Mouse (Mus musculus) E14TG2a.4 (cell line): ENCODE measurements around the gene Ripk3.
"Not testable (repeated sequence)": the region's sequence is repeated elsewhere in the genome, so short reads cannot be mapped to it uniquely, and the experiment has no call there.

Experiments used
- H3K27me3 ChIP-seq: 2 replicates; pipeline ENCODE4 v1.6.1; 2014; ENCODE audit warnings: low read length, control low read depth; ENCODE audit not compliant: insufficient read depth
- H3K36me3 ChIP-seq: 2 replicates; pipeline ENCODE4 v1.6.1; 2014; ENCODE audit warnings: low read length, control low read depth; ENCODE audit not compliant: insufficient read depth
- H3K4me1 ChIP-seq: replicated peaks from 2 replicates; pipeline ENCODE4 v1.6.1; 2014; ENCODE audit warnings: low read depth, low read length, control low read depth
- H3K4me3 ChIP-seq: replicated peaks from 2 replicates; pipeline ENCODE4 v1.5.1; 2014; ENCODE audit warnings: mild to moderate bottlenecking, low read length
- H3K9me3 ChIP-seq: 2 replicates; pipeline ENCODE4 v1.6.1; 2014; ENCODE audit warnings: low read length, control low read depth
- CTCF ChIP-seq: conservative IDR thresholded peaks from 2 replicates; pipeline ENCODE4 v1.5.1; 2014; ENCODE audit warnings: low read length
- NANOG ChIP-seq: IDR thresholded peaks from 2 replicates; pipeline ENCODE4 v1.6.1; 2014; ENCODE audit warnings: borderline replicate concordance, low read length, mixed read lengths
- POU5F1 ChIP-seq: IDR thresholded peaks from 2 replicates; pipeline ENCODE4 v1.6.1; 2014; ENCODE audit warnings: low read length, borderline replicate concordance

Gene Ripk3

GRCm38 (mm10) chr14:55769087-55769703, 19.5 kb downstream of the Ripk3 start:
- H3K36me3 ChIP-seq: no peaks in the 10 kb centered on the region
- TF ChIP-seq CTCF (no peak), POU5F1 (no peak), NANOG (no peak)
- H3K9me3 ChIP-seq: no peaks in the 10 kb centered on the region

GRCm38 (mm10) chr14:55768555-55768954, 20.1 kb downstream of the Ripk3 start:
- Histone ChIP-seq H3K4me1 (peaks cover 32% of the 10 kb centered on the region), H3K36me3 (no peaks in the 10 kb centered on the region), H3K27me3 (peaks cover 86% of the 10 kb centered on the region), H3K4me3 (no peak overlapping the region), H3K9me3 (no peaks in the 10 kb centered on the region)
- TF ChIP-seq CTCF (no peak), NANOG (no peak)

More at GRCm38 (mm10) chr14:55769087-55769703, 19.5 kb downstream of the Ripk3 start:
- peaks cover 86% of the 10 kb centered on the region for H3K27me3 ChIP-seq
- no peak overlapping the region for H3K4me3 ChIP-seq
- H3K4me1 ChIP-seq: peaks cover 32% of the 10 kb centered on the region

GRCm38 (mm10) chr14:55767519-55768414, 20.9 kb downstream of the Ripk3 start:
- TF ChIP-seq CTCF (no peak), POU5F1 (no peak), NANOG (no peak)
- peak overlapping the region; percentile 71 for H3K4me3 ChIP-seq
- H3K36me3 ChIP-seq: no peaks in the 10 kb centered on the region
- H3K9me3 ChIP-seq: no peaks in the 10 kb centered on the region
- H3K4me1 ChIP-seq: peaks cover 39% of the 10 kb centered on the region
- peaks cover 88% of the 10 kb centered on the region for H3K27me3 ChIP-seq

- peaks cover 92% of the 10 kb centered on the region for H3K27me3 ChIP-seq
- H3K4me3 ChIP-seq: no peak within 1 kb of the TSS
- H3K9me3 ChIP-seq: no peaks in the 10 kb centered on the region
- H3K4me1 ChIP-seq: peaks cover 52% of the 10 kb centered on the region
- TF ChIP-seq POU5F1: no peak
- TF ChIP-seq CTCF: no peak
- no peak for TF ChIP-seq NANOG
- H3K36me3 ChIP-seq: no peaks in the 10 kb centered on the region
Measured at GRCm38 (mm10) chr14:55765696-55766095, 23.0 kb downstream of the Ripk3 start, which contains the start of gene Ltb4r1. Gene Ltb4r1, plus strand, starts transcription at chr14:55765962.

GRCm38 (mm10) chr14:55763166-55763565, 25.5 kb downstream of the Ripk3 start:
- H3K9me3 ChIP-seq: no peaks in the 10 kb centered on the region
- peaks cover 71% of the 10 kb centered on the region for H3K27me3 ChIP-seq
- peaks cover 41% of the 10 kb centered on the region for H3K4me1 ChIP-seq
- peak overlapping the region; percentile 79 for H3K4me3 ChIP-seq
- no peaks in the 10 kb centered on the region for H3K36me3 ChIP-seq
- TF ChIP-seq CTCF: no peak
- no peak for TF ChIP-seq POU5F1
- TF ChIP-seq NANOG: no peak

GRCm38 (mm10) chr14:55762001-55762821, 26.5 kb downstream of the Ripk3 start:
- Histone ChIP-seq H3K9me3 (no peaks in the 10 kb centered on the region), H3K27me3 (peaks cover 62% of the 10 kb centered on the region), H3K4me1 (peaks cover 41% of the 10 kb centered on the region), H3K36me3 (no peaks in the 10 kb centered on the region), H3K4me3 (peak overlapping the region; percentile 79)
- TF ChIP-seq POU5F1: no peak
- no peak for TF ChIP-seq CTCF
- TF ChIP-seq NANOG: no peak

GRCm38 (mm10) chr14:55761163-55761562, 27.5 kb downstream of the Ripk3 start, which contains the start of gene Ltb4r2:
Gene Ltb4r2, plus strand, starts transcription at chr14:55761428.
- H3K36me3 ChIP-seq: peaks cover 9% of the 10 kb centered on the region
- H3K4me1 ChIP-seq: peaks cover 36% of the 10 kb centered on the region
- H3K9me3 ChIP-seq: no peaks in the 10 kb centered on the region
- TF ChIP-seq CTCF (no peak), NANOG (no peak), POU5F1 (no peak)
- peak within 1 kb of the TSS; percentile 79 for H3K4me3 ChIP-seq
- peaks cover 53% of the 10 kb centered on the region for H3K27me3 ChIP-seq

- H3K4me3 ChIP-seq, H3K9me3 ChIP-seq: not testable (repeated sequence)
- peaks cover 46% of the 10 kb centered on the region for H3K4me1 ChIP-seq
- TF ChIP-seq CTCF: peak; percentile 60
- peaks cover 19% of the 10 kb centered on the region for H3K36me3 ChIP-seq
- peaks cover 46% of the 10 kb centered on the region for H3K27me3 ChIP-seq
Measured at GRCm38 (mm10) chr14:55760156-55760555, 28.5 kb downstream of the Ripk3 start.
